Mouse (Mus musculus): ENCODE data around the gene Mzt1. TPM values are rescaled to one million over a fixed set of nuclear protein-coding genes. Genes with fewer than 3 reads are reported as not detected.

Mzt1 gene
- polyA plus RNA-seq, 1 experiment from 2014 or later = 110 TPM

GRCm38 (mm10) chr14:98989818-98990217, 56.1 kb downstream of the Mzt1 start:
- H3K9ac ChIP-seq (replicated peaks; ENCODE audit: low read depth, low read length) = no peak overlapping the region
- H3K27me3 ChIP-seq (ENCODE audit: control insufficient read depth, insufficient read depth, low read length) = no peaks in the 10 kb centered on the region
- 34% methylated on average over 3 of the region's 3 CpGs for WGBS
- H3K27ac ChIP-seq (ENCODE audit: low read depth, low read length) = no peak overlapping the region
- no peaks in the 10 kb centered on the region for H3K9me3 ChIP-seq (ENCODE audit: control insufficient read depth, low read length)
- no peak for ATAC-seq (ENCODE audit: low read depth)
- no peaks in the 10 kb centered on the region for H3K36me3 ChIP-seq (ENCODE audit: control insufficient read depth, insufficient read depth, low read length)
- no peak overlapping the region for H3K4me2 ChIP-seq (ENCODE audit: low read depth, low read length)
- no peaks in the 10 kb centered on the region for H3K4me1 ChIP-seq (ENCODE audit: control insufficient read depth, insufficient read depth, low read length)
- H3K4me3 ChIP-seq (ENCODE audit: low read depth, low read length) = no peak overlapping the region

Other genes with a start within 250 kb of the Mzt1 start
- gene Rpl36a-ps1, start 51.8 kb downstream of the Mzt1 start, polyA plus RNA-seq (2014; fragmentation: Nextera tagmentation; extraction: Ambion mirVana) = 1.2 and 1.5 TPM in 2 replicates
- 10.6 and 14.3 TPM in 2 replicates for gene Bora, start 88 bp upstream of the Mzt1 start, polyA plus RNA-seq (2014; fragmentation: Nextera tagmentation; extraction: Ambion mirVana)
- 19.3 and 22.1 TPM in 2 replicates for gene Pibf1, start 53.3 kb upstream of the Mzt1 start, polyA plus RNA-seq (2014; fragmentation: Nextera tagmentation; extraction: Ambion mirVana)
- 27.4 and 30.1 TPM in 2 replicates for gene Dis3, start 53.6 kb upstream of the Mzt1 start, polyA plus RNA-seq (2014; fragmentation: Nextera tagmentation; extraction: Ambion mirVana)

Data from neural tube, embryonic 14.5 days (tissue).